Mouse (Mus musculus): ENCODE data around the gene Lix1. TPM values are rescaled to one million over a fixed set of nuclear protein-coding genes. Genes with fewer than 3 reads are reported as not detected.
A peak's percentile ranks its signal among the peaks of the same experiment; 100 is the strongest.

Gene Lix1
- polyA plus RNA-seq (2012; ENCODE audit: insufficient read depth, insufficient read length, missing spikeins), result not detected in 2 replicates

- Histone ChIP-seq H3K27ac (ENCODE audit: insufficient read depth, low read depth, low read length) (no peak within 1 kb of the TSS), H3K4me3 (ENCODE audit: insufficient read depth, low read length) (no peak within 1 kb of the TSS), H3K4me1 (ENCODE audit: control insufficient read depth, insufficient read depth, low read length) (peaks cover 33% of the 10 kb centered on the region)
- TF ChIP-seq POLR2A (IDR thresholded peaks at IDR 0.05; ENCODE audit: borderline replicate concordance, low read depth, low read length), result no peak
- no peak for TF ChIP-seq CTCF (IDR thresholded peaks at IDR 0.05; ENCODE audit: low read depth, low read length)
These were observed at the start of gene Lix1 for GRCm38 (mm10) chr17:17402222-17403004. Gene Lix1, plus strand, starts transcription at chr17:17402672.

DNA sequence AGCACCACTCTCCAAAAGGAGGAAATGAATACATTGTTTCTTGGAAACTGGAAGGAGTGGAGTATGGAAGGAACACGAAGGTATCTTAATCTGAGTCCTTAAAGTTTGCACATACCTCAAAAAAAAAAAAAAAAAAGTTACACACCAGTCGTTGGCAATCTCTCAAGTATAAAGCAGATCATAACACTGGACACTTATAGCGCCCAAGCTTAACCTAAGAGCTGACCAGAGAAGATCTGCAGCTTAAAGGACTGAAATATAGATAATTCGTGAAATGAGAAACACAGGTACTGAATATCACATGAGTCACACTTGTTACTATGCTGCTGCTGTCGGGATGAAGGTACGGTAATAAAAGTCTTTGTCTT is 28.9 kb upstream of the Lix1 start:
- Histone ChIP-seq H3K27ac (ENCODE audit: insufficient read depth, low read depth, low read length) (peak overlapping the region; percentile 51), H3K4me3 (ENCODE audit: insufficient read depth, low read length) (peak overlapping the region; percentile 72), H3K4me1 (ENCODE audit: control insufficient read depth, insufficient read depth, low read length) (peaks cover 11% of the 10 kb centered on the region)
- TF ChIP-seq POLR2A (IDR thresholded peaks at IDR 0.05; ENCODE audit: borderline replicate concordance, low read depth, low read length), result no peak
- no peak for TF ChIP-seq CTCF (IDR thresholded peaks at IDR 0.05; ENCODE audit: low read depth, low read length)

GRCm38 (mm10) chr17:17373918-17374910 is 28.3 kb upstream of the Lix1 start, which contains the start of gene Riok2:
Gene Riok2, plus strand, starts transcription at chr17:17374309.
- peaks cover 11% of the 10 kb centered on the region for H3K4me1 ChIP-seq (ENCODE audit: control insufficient read depth, insufficient read depth, low read length)
- peak within 1 kb of the TSS; percentile 72 for H3K4me3 ChIP-seq (ENCODE audit: insufficient read depth, low read length)
- TF ChIP-seq CTCF (IDR thresholded peaks at IDR 0.05; ENCODE audit: low read depth, low read length) (no peak), POLR2A (IDR thresholded peaks at IDR 0.05; ENCODE audit: borderline replicate concordance, low read depth, low read length) (no peak)
- H3K27ac ChIP-seq (ENCODE audit: insufficient read depth, low read depth, low read length), result peak within 1 kb of the TSS; percentile 51

DNA sequence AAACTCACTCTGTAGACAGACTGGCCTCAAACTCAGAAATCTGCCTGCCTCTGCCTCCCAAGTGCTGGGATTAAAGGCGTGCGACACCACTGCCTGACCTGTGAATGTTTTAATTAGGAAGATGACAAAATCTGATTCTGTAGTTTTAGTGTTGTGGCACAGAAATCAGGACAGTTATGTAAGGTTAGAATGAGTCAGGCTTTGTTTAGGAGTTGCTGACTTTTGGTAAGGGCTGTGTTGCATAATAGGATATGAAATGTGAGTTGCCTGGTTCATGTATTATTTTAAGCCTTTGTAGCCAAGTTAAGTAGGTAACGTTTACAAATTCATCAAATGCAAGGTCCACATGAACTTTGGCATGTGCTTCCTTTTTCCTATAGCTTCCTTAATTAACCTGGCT is 26.9 kb upstream of the Lix1 start:
- peak overlapping the region; percentile 45 for H3K27ac ChIP-seq (ENCODE audit: insufficient read depth, low read depth, low read length)
- peaks cover 11% of the 10 kb centered on the region for H3K4me1 ChIP-seq (ENCODE audit: control insufficient read depth, insufficient read depth, low read length)
- TF ChIP-seq POLR2A (IDR thresholded peaks at IDR 0.05; ENCODE audit: borderline replicate concordance, low read depth, low read length), result no peak
- no peak for TF ChIP-seq CTCF (IDR thresholded peaks at IDR 0.05; ENCODE audit: low read depth, low read length)
- peak overlapping the region; percentile 72 for H3K4me3 ChIP-seq (ENCODE audit: insufficient read depth, low read length)

DNA sequence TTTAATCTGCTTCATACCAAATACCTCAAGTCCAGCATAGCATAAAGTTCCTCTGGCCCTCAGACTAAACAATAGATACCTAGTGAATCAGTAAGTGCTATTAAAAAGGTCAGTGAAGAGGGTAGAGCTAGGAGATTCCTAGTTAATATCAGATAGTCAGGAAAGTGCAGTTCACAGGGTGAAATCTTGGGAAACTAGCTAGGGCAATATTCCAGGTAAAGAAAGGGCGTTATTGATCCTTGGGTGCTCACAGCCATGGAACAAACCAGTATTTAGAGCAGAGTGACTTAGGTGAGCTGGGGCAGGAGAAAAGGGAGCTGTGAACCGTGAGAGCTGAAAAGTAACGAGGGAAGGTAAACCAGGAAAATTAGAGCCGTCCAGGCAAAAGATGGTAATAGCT is 18.8 kb upstream of the Lix1 start:
- H3K4me1 ChIP-seq (ENCODE audit: control insufficient read depth, insufficient read depth, low read length), result no peaks in the 10 kb centered on the region
- H3K27ac ChIP-seq (ENCODE audit: insufficient read depth, low read depth, low read length), result no peak overlapping the region
- H3K4me3 ChIP-seq (ENCODE audit: insufficient read depth, low read length), result no peak overlapping the region
- no peak for TF ChIP-seq POLR2A (IDR thresholded peaks at IDR 0.05; ENCODE audit: borderline replicate concordance, low read depth, low read length)

- H3K4me1 ChIP-seq (ENCODE audit: control insufficient read depth, insufficient read depth, low read length), result no peaks in the 10 kb centered on the region
- no peak overlapping the region for H3K4me3 ChIP-seq (ENCODE audit: insufficient read depth, low read length)
- TF ChIP-seq CTCF (IDR thresholded peaks at IDR 0.05; ENCODE audit: low read depth, low read length) (no peak), POLR2A (IDR thresholded peaks at IDR 0.05; ENCODE audit: borderline replicate concordance, low read depth, low read length) (no peak)
- no peak overlapping the region for H3K27ac ChIP-seq (ENCODE audit: insufficient read depth, low read depth, low read length)
These were observed 18.0 kb upstream of the Lix1 start for GRCm38 (mm10) chr17:17384502-17384901.

DNA sequence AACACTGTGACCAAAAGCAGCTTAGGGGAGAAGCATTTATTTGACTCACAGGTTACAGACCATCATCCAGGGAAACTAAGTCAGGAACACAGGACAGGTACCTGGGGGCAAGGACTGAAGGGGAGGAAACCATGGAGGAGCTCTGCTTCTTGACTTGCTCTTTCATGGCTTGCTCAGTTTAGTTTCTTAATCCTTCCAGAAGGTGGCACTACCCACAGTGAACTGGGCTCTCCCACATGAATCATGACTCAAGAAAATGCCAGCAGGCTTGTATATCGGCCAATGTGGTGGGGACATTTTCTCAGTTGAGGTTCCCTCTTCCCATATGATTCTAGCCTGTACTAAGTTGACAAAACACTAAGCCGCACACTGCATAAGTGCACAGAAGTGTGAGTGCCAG is 16.4 kb upstream of the Lix1 start:
- no peak overlapping the region for H3K27ac ChIP-seq (ENCODE audit: insufficient read depth, low read depth, low read length)
- H3K4me3 ChIP-seq (ENCODE audit: insufficient read depth, low read length), result no peak overlapping the region
- no peaks in the 10 kb centered on the region for H3K4me1 ChIP-seq (ENCODE audit: control insufficient read depth, insufficient read depth, low read length)
- TF ChIP-seq POLR2A (IDR thresholded peaks at IDR 0.05; ENCODE audit: borderline replicate concordance, low read depth, low read length) (no peak), CTCF (IDR thresholded peaks at IDR 0.05; ENCODE audit: low read depth, low read length) (no peak)

DNA sequence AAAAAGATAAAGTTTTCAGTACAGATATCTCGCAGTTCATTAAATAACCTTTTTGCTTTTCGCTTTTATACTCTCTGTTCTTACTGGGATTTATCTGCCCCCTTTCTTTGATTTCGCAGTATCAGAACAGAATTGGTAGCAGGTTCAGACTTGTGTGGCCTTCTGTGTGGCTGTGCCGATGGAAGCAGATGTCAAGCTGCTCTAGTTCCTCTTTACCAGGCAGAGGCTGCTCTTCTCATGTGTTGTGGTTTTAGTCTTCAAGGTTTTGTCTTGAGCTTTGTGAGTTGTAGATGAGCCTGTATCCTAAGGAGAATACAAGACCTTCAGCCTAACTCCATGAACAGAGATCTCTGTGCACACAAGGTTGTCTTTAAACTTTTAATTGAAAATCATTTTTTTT is 10.6 kb upstream of the Lix1 start:
- Histone ChIP-seq H3K4me3 (ENCODE audit: insufficient read depth, low read length) (no peak overlapping the region), H3K27ac (ENCODE audit: insufficient read depth, low read depth, low read length) (0 out of 2 replicates have a peak overlapping the region, but pooled peaks have one; percentile 0), H3K4me1 (ENCODE audit: control insufficient read depth, insufficient read depth, low read length) (peaks cover 7% of the 10 kb centered on the region)
- TF ChIP-seq POLR2A (IDR thresholded peaks at IDR 0.05; ENCODE audit: borderline replicate concordance, low read depth, low read length) (no peak), CTCF (IDR thresholded peaks at IDR 0.05; ENCODE audit: low read depth, low read length) (no peak)

DNA sequence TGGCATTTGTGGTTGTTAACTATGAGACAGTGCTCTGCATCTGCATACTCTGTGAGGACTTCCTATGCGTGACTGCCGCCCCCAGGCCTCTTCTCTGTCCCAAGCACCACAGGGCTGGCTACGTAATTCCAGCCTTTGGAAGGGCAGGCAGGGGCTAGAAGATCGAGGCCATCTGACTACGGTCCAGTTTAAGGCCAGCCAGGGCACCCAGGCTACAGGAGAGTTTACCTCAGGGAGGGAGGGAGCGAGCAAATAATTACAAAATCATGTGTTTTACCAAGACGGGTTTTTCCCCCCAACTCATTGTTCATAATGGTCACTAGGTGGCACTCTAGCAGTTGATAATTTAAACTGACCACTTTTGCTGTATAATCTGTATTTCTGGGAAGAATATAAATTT is 9.6 kb upstream of the Lix1 start:
- Histone ChIP-seq H3K4me3 (ENCODE audit: insufficient read depth, low read length) (no peak overlapping the region), H3K4me1 (ENCODE audit: control insufficient read depth, insufficient read depth, low read length) (peaks cover 18% of the 10 kb centered on the region), H3K27ac (ENCODE audit: insufficient read depth, low read depth, low read length) (no peak overlapping the region)
- TF ChIP-seq CTCF (IDR thresholded peaks at IDR 0.05; ENCODE audit: low read depth, low read length) (0 out of 2 replicates have a peak, but pooled peaks have one; percentile 13), POLR2A (IDR thresholded peaks at IDR 0.05; ENCODE audit: borderline replicate concordance, low read depth, low read length) (no peak)
